Mouse (Mus musculus) ovary, adult 18-20 months (tissue): ENCODE measurements around the gene Nme7.

ENCODE experiments used
- DNase-seq: peaks from one replicate; pipeline ENCODE4 v3.0.0; 2022; ENCODE audit warnings: low spot score, mixed read lengths

Gene Nme7

GRCm38 (mm10) chr1:164384972-164385371 is 81.1 kb downstream of the Nme7 start:
- DNase-seq, result no peak

GRCm38 (mm10) chr1:164389743-164390142 is 85.8 kb downstream of the Nme7 start:
- no peak for DNase-seq

- DNase-seq, result no peak
These were observed 88.3 kb downstream of the Nme7 start for GRCm38 (mm10) chr1:164392176-164392575.

- DNase-seq, result no peak
These were observed 91.3 kb downstream of the Nme7 start for GRCm38 (mm10) chr1:164395131-164395780.

- DNase-seq, result no peak
These were observed 93.8 kb downstream of the Nme7 start for GRCm38 (mm10) chr1:164397672-164398071.

- no peak for DNase-seq
These were observed 95.7 kb downstream of the Nme7 start for GRCm38 (mm10) chr1:164399578-164399977.

GRCm38 (mm10) chr1:164405385-164405802 is 101.5 kb downstream of the Nme7 start:
- no peak for DNase-seq

- DNase-seq, result no peak
These were observed 102.6 kb downstream of the Nme7 start for GRCm38 (mm10) chr1:164406506-164406905.

- DNase-seq, result no peak
These were observed 104.7 kb downstream of the Nme7 start for GRCm38 (mm10) chr1:164408655-164409054.

GRCm38 (mm10) chr1:164411306-164411705 is 107.4 kb downstream of the Nme7 start:
- DNase-seq, result no peak

- DNase-seq, result no peak
These were observed 109.0 kb downstream of the Nme7 start for GRCm38 (mm10) chr1:164412906-164413305.

- no peak for DNase-seq
These were observed 109.7 kb downstream of the Nme7 start for GRCm38 (mm10) chr1:164413608-164414007.

GRCm38 (mm10) chr1:164415347-164415751 is 111.4 kb downstream of the Nme7 start:
- no peak for DNase-seq

- no peak for DNase-seq
These were observed 112.9 kb downstream of the Nme7 start for GRCm38 (mm10) chr1:164416692-164417394.

GRCm38 (mm10) chr1:164417604-164418003 is 113.7 kb downstream of the Nme7 start:
- DNase-seq, result no peak

- no peak for DNase-seq
These were observed 114.4 kb downstream of the Nme7 start for GRCm38 (mm10) chr1:164418320-164418719.

GRCm38 (mm10) chr1:164419401-164419800 is 115.5 kb downstream of the Nme7 start:
- DNase-seq, result no peak

GRCm38 (mm10) chr1:164420623-164421354 is 116.9 kb downstream of the Nme7 start:
- DNase-seq, result no peak

- no peak for DNase-seq
These were observed 122.3 kb downstream of the Nme7 start for GRCm38 (mm10) chr1:164426227-164426626.

- DNase-seq, result no peak
These were observed 123.9 kb downstream of the Nme7 start for GRCm38 (mm10) chr1:164427777-164428176.

GRCm38 (mm10) chr1:164428644-164429043 is 124.7 kb downstream of the Nme7 start:
- no peak for DNase-seq

GRCm38 (mm10) chr1:164432649-164433048 is 128.7 kb downstream of the Nme7 start:
- no peak for DNase-seq

- no peak for DNase-seq
These were observed 130.1 kb downstream of the Nme7 start for GRCm38 (mm10) chr1:164434049-164434448.
